Mouse (Mus musculus) intestine, embryonic 14.5 days (tissue): ENCODE measurements around the gene Actrt2. TPM values are rescaled to one million over a fixed set of nuclear protein-coding genes. Genes with fewer than 3 reads are reported as not detected.

ENCODE experiments used
- ATAC-seq: fragments of 200-750 bp; cut with Nextera tagmentation; replicated peaks from 2 replicates; pipeline ENCODE4 v1.8.0; 2017; ENCODE audit warnings: low read depth, moderate number of reproducible peaks, moderate TSS enrichment, moderate library complexity; ENCODE audit not compliant: low FRiP score, low TSS enrichment
- DNase-seq: peaks from one replicate; pipeline ENCODE4 v3.0.0-alpha.2; 2018; ENCODE audit warnings: low spot score
- H3K27ac ChIP-seq: fragments of 300-500 bp; sonication (generic); 2 replicates; pipeline ENCODE4 v1.5.1; 2014; ENCODE audit warnings: low read depth, mild to moderate bottlenecking, control low read depth
- H3K27me3 ChIP-seq: fragments of 300-500 bp; sonication (generic); replicated peaks from 2 replicates; pipeline ENCODE4 v1.6.1; 2014; ENCODE audit warnings: low read length, control low read depth; ENCODE audit not compliant: control insufficient read depth, insufficient read depth
- H3K36me3 ChIP-seq: fragments of 300-500 bp; sonication (generic); 2 replicates; pipeline ENCODE4 v1.6.1; 2014; ENCODE audit warnings: low read length, control low read depth; ENCODE audit not compliant: control insufficient read depth, insufficient read depth
- H3K4me1 ChIP-seq: fragments of 300-500 bp; sonication (generic); replicated peaks from 2 replicates; pipeline ENCODE4 v1.6.1; 2014; ENCODE audit warnings: low read length, control low read depth, mixed read lengths; ENCODE audit not compliant: control insufficient read depth, insufficient read depth
- H3K4me2 ChIP-seq: fragments of 300-500 bp; sonication (generic); 2 replicates; pipeline ENCODE4 v1.6.1; 2014; ENCODE audit warnings: low read length
- H3K4me3 ChIP-seq: fragments of 300-500 bp; sonication (generic); 2 replicates; pipeline ENCODE4 v1.5.1; 2014; ENCODE audit warnings: low read depth, low read length, control low read depth, mixed read lengths
- H3K9ac ChIP-seq: fragments of 300-500 bp; sonication (generic); 2 replicates; pipeline ENCODE4 v1.6.1; 2014; ENCODE audit warnings: mild to moderate bottlenecking, low read length
- H3K9me3 ChIP-seq: fragments of 300-500 bp; sonication (generic); 2 replicates; pipeline ENCODE4 v1.6.1; 2016; ENCODE audit warnings: low read length, control low read depth; ENCODE audit not compliant: control insufficient read depth
- WGBS: fragments of 180-500 bp; shearing (Covaris S2); extraction: QIAGEN DNeasy Blood & Tissue Kit; methylation state at CpG from one replicate; pipeline ENCODE4 v1.1.7; 2014; 5-methylcytosine and 5-hydroxymethylcytosine counted together
- polyA plus RNA-seq: library from polyadenylated mRNA; unstranded; fragments of >200 nt; fragmentation: Nextera tagmentation; extraction: Ambion mirVana; gene quantifications from 2 replicates; pipeline ENCODE4 v1.2.1, GENCODE M21; 2014

Gene Actrt2
- polyA plus RNA-seq, 1 experiment from 2014 or later: not detected

- DNase-seq (no peak), ATAC-seq (no peak)
- no peaks in the 10 kb centered on the region for H3K27me3 ChIP-seq
- 64% methylated on average over 5 of the region's 5 CpGs for WGBS
- no peaks in the 10 kb centered on the region for H3K4me1 ChIP-seq
- no peaks in the 10 kb centered on the region for H3K36me3 ChIP-seq
- no peak overlapping the region for H3K4me3 ChIP-seq
- no peak overlapping the region for H3K4me2 ChIP-seq
- H3K27ac ChIP-seq: no peak overlapping the region
- H3K9ac ChIP-seq: no peak overlapping the region
- H3K9me3 ChIP-seq: no peaks in the 10 kb centered on the region
Measured at GRCm38 (mm10) chr4:154696552-154696951, 28.9 kb upstream of the Actrt2 start.

GRCm38 (mm10) chr4:154696146-154696545, 28.5 kb upstream of the Actrt2 start:
- no peak overlapping the region for H3K4me3 ChIP-seq
- DNase-seq (no peak), ATAC-seq (no peak)
- no peaks in the 10 kb centered on the region for H3K9me3 ChIP-seq
- no peak overlapping the region for H3K27ac ChIP-seq
- WGBS: 19% methylated on average over 4 of the region's 4 CpGs
- H3K4me2 ChIP-seq: no peak overlapping the region
- H3K9ac ChIP-seq: no peak overlapping the region
- H3K27me3 ChIP-seq: no peaks in the 10 kb centered on the region
- H3K4me1 ChIP-seq: no peaks in the 10 kb centered on the region
- H3K36me3 ChIP-seq: no peaks in the 10 kb centered on the region

DNA sequence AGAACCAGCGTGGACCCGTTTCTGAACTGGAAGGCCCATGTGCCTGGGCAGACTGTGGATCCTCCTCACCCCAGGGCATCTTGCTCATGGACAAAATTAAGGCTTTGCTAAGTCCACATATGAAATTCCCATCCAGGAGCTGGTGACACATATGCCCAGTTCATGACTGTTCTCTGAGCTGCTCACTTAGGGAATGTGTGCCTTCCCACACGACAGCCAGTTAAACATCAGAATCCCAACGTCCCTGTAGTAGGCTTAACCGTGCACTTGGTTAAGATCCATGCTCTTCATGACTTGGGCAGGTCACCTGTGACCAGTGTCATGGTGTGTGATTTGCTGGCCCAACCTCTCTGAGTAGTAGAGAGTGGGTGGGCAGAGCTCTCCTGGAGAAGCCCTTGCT, 26.7 kb upstream of the Actrt2 start:
- Histone ChIP-seq H3K27me3 (no peaks in the 10 kb centered on the region), H3K9me3 (no peaks in the 10 kb centered on the region), H3K27ac (no peak overlapping the region), H3K36me3 (no peaks in the 10 kb centered on the region), H3K4me3 (no peak overlapping the region), H3K4me1 (no peaks in the 10 kb centered on the region), H3K4me2 (no peak overlapping the region), H3K9ac (no peak overlapping the region)
- no peak for DNase-seq
- ATAC-seq: no peak
- 92% methylated on average over 5 of the region's 5 CpGs for WGBS

GRCm38 (mm10) chr4:154693348-154694015, 25.8 kb upstream of the Actrt2 start:
- Histone ChIP-seq H3K9ac (no peak overlapping the region), H3K4me1 (no peaks in the 10 kb centered on the region), H3K27ac (no peak overlapping the region), H3K36me3 (no peaks in the 10 kb centered on the region), H3K27me3 (no peaks in the 10 kb centered on the region), H3K9me3 (no peaks in the 10 kb centered on the region), H3K4me3 (no peak overlapping the region), H3K4me2 (no peak overlapping the region)
- no peak for ATAC-seq
- no peak for DNase-seq
- WGBS: 68% methylated on average over 20 of the region's 20 CpGs

DNA sequence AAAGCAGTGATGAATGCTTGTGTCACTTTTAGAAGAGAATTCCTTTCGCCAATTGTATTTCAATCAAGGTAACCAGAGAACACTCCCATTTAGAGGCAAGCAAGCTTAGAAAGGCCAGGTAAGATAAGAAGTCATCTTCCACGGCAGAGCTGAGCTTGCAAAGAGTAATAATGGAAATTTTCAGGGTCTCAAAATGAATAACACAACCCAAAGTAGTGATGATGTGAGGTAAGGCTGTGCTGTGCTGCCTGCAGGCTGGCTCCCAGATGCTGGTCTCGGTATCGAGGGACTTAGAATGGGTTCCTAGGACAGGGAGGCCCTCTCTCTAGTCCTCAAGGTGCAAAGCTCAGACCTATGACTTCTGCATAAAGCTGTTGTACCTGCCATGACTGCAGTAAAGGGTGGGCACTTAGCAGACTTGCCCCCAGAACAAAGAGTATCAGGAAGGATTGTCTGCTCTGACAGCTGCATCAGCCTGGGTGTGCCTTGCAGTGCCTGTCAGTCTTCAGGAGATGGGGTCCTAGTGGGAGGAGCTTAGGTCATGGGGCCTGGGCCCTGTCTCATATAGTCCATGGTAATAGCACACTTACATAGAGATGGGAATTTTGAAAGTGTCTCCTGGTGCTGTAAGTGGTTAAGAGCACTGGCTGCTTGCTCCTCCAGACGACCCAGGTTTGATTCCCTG, 15.5 kb upstream of the Actrt2 start:
- Histone ChIP-seq H3K4me3 (no peak overlapping the region), H3K4me1 (no peaks in the 10 kb centered on the region), H3K9me3 (no peaks in the 10 kb centered on the region), H3K36me3 (no peaks in the 10 kb centered on the region), H3K4me2 (no peak overlapping the region), H3K9ac (no peak overlapping the region), H3K27me3 (0 out of 2 replicates have a peak, but pooled peaks cover 3% of the 10 kb centered on the region), H3K27ac (no peak overlapping the region)
- ATAC-seq (no peak), DNase-seq (no peak)
- WGBS: 76% methylated on average over 5 of the region's 5 CpGs

GRCm38 (mm10) chr4:154682311-154682710, 14.6 kb upstream of the Actrt2 start:
- no peak for ATAC-seq
- Histone ChIP-seq H3K36me3 (no peaks in the 10 kb centered on the region), H3K4me3 (no peak overlapping the region), H3K4me1 (no peaks in the 10 kb centered on the region), H3K27me3 (no peaks in the 10 kb centered on the region), H3K9ac (no peak overlapping the region), H3K4me2 (no peak overlapping the region), H3K9me3 (no peaks in the 10 kb centered on the region), H3K27ac (no peak overlapping the region)
- 48% methylated on average over 14 of the region's 14 CpGs for WGBS
- no peak for DNase-seq

DNA sequence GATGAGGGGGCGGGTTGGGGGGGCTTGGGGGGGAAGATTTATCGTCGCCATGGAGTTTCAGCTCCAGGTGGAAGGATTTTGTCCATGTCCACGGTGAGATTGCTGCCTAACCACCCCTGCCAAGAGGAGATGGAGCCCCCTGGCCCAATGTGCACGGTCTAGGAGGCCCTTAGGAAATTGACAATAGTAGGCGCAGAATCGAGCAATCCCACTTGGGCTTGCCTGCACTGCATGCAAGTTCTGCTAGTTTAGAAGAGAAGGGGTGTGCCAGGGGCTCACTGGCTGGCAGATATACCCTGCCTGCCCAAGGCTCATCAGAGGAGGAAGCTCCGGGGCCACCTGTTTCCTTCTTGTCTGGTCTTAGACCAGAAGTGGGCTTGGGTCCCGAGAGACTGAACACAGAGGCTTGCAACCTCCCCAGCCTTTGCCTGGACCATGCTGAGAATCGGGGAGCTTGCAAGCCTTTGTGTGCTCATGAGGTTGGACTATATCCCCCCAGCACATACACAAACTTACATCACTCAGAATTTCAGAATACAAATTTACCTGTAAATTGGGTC, 7.9 kb upstream of the Actrt2 start:
- DNase-seq (no peak), ATAC-seq (no peak)
- no peak overlapping the region for H3K4me3 ChIP-seq
- no peak overlapping the region for H3K27ac ChIP-seq
- no peak overlapping the region for H3K4me2 ChIP-seq
- H3K27me3 ChIP-seq: 0 out of 2 replicates have a peak, but pooled peaks cover 11% of the 10 kb centered on the region
- no peak overlapping the region for H3K9ac ChIP-seq
- no peaks in the 10 kb centered on the region for H3K9me3 ChIP-seq
- H3K36me3 ChIP-seq: no peaks in the 10 kb centered on the region
- no peaks in the 10 kb centered on the region for H3K4me1 ChIP-seq
- WGBS: 65% methylated on average over 10 of the region's 10 CpGs

GRCm38 (mm10) chr4:154674966-154675365, 7.3 kb upstream of the Actrt2 start:
- ATAC-seq: no peak
- H3K27me3 ChIP-seq: 0 out of 2 replicates have a peak, but pooled peaks cover 11% of the 10 kb centered on the region
- no peaks in the 10 kb centered on the region for H3K4me1 ChIP-seq
- H3K9me3 ChIP-seq: no peaks in the 10 kb centered on the region
- 33% methylated on average over 15 of the region's 15 CpGs for WGBS
- no peak overlapping the region for H3K27ac ChIP-seq
- no peak overlapping the region for H3K9ac ChIP-seq
- DNase-seq: no peak
- no peak overlapping the region for H3K4me3 ChIP-seq
- H3K36me3 ChIP-seq: no peaks in the 10 kb centered on the region
- peak overlapping the region; percentile 18; the same call in 1 of the 2 replicates for H3K4me2 ChIP-seq
